Mouse (Mus musculus): ENCODE data around the gene Gtf3c2.

- TF ChIP-seq POLR2A (IDR thresholded peaks at IDR 0.05; ENCODE audit: control insufficient read depth, extremely low read depth, insufficient read depth, low read length, poor library complexity): no peak
- TF ChIP-seq CTCF (IDR thresholded peaks at IDR 0.05; ENCODE audit: borderline replicate concordance, control insufficient read depth, extremely low read depth, insufficient read depth, low read length, poor library complexity): no peak
These were observed 40.9 kb downstream of the Gtf3c2 start for GRCm38 (mm10) chr5:31138968-31139425.

All from thymus, adult 2 months (tissue).